Mouse (Mus musculus) CD4-positive, CD25-positive, alpha-beta regulatory T cell, adult 2 months (primary cell): ENCODE results near the gene B3gnt8.

Source experiments
- DNase-seq: peaks from one replicate; pipeline ENCODE4 v3.0.0-alpha.2; 2012; ENCODE audit warnings: low read depth, low spot score

Gene B3gnt8

DNA sequence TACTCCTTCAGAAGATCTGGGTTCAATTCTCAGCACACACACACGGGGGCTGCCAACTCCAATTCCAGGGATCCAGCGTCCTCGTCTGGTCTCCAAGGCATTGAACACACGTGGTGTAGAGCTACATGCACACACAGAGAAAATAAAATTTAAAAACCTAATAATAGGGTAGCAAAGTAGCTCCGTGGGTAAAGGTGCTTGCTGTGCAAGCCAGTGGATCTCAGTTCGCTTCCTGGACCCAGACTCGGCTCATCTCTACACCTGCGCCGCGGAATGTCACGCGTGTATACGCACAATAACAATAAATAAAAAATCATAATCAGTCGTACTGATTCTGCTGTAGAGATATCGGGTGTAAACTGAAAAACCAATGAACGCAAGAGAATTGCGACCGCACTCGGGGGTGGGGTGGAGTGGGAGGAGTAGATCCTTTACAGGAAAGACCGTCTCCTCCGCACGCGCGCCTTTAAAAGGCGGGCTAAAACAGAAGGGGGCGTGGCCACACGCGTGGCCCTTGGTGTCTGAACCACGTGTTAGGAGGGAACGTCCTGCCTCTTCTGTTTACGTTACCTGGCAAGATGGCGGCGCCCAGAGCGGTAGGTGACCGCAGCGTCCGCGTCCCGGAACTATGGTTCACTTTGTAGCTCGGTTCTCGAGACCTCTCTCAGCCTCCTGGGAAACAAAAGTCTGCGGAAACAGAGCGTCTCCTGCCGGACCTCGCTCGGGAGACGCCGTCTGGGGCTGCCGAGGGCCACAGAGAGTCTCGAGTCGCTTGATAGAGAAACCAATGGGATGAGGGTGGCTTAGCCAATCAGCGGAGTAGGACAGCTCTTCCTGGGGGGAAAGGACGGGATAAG is 7.4 kb upstream of the B3gnt8 start, which contains the start of gene Dmac2:
Gene Dmac2, plus strand, starts transcription at position 550 of the 857 bp plus-strand sequence.
- peak; percentile 97 for DNase-seq

DNA sequence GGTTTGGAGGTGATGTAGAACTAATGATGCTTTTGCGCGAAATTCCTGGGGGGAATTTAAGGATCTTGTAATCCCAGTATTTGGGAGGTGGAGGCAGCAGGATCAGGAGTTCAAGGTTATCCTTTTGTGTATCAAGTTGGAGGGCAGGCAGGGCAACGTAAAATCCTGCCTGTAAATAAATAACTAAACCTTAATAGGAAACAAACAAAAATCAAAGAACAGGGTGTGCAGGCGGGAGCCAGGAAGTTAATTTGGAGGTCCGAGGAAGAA is 6.8 kb upstream of the B3gnt8 start:
- no peak for DNase-seq

DNA sequence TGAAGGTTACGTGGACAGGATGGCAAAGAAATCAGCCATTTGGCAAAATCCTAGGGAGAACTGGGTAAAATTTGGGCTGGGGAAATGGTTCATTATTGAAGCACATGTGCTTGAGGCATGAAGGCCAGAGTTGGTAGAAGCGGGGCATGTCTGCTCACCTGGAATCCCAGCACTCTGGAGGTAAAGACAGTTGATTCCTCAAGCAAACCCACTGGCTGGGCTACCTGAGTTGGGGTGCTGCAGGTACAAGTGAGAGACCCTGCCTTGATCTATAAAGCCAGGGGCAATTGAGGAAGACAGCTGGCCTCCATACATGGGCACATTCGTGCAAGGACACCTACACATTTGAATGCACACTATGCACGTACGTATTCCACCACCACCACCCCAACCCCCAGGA is 6.4 kb upstream of the B3gnt8 start:
- DNase-seq = no peak

DNA sequence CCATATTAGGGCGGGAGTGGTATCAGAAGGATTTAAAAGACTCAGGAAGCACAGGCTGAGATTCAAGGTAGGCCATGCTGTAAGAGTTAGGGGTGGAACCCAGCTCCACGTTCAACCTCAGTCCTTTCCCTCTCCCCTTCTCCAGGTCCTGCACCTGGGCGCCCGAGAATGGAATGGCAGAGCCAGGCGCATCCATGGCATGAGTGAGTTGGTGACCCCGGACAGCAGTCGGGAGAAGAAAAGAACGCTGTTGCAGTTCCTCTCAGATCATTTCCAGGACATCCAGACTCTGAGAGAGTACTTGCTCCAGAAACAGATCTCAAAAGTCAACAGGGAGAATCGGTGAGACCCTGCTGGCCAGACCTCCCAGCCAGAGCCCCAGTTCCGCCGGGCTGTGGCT is 5.7 kb upstream of the B3gnt8 start:
- DNase-seq = no peak

DNA sequence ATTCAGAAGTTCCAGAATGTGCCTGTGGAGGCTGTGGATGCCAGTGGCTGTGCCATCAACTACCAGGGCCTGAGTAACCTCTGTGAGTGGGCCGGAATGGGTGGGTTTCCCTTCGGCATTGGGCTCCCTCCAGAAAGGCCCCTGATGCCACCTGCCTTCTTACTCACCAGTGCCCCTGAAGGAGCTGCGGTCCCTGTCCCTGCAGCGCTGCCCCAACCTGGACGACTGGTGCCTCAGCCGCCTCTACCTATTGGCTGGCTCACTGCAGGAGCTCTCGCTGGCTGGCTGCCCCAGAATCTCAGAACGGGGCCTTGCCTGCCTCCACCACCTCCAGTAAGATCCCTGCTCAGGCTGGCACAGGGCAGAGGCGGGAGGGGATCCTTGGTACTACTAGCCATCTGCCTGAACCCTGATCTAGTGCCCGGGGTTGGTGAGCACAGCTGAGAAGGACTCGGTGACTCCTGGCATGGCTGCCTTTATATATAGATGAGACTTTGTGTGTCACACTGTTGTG is 2.5 kb upstream of the B3gnt8 start:
- no peak for DNase-seq

DNA sequence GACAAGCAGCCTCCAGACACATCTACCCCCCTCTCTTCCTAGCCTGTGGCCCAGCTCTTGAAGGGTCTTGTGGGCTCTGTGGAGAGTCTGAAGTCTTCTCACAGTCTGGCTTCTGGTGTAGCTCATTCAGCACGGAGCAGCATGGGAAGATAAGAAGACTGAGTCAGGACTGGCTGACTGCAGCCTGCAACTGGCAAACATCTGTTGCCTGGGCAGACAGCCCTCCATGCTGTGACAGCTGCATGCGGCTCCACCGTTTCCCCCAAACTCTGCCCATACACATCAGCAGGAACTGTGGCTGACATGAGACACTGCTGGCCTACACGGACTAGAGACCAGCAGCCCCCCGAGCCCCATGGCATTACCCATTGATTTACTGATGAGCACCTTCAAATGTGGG is 1.6 kb upstream of the B3gnt8 start:
- no peak for DNase-seq

DNA sequence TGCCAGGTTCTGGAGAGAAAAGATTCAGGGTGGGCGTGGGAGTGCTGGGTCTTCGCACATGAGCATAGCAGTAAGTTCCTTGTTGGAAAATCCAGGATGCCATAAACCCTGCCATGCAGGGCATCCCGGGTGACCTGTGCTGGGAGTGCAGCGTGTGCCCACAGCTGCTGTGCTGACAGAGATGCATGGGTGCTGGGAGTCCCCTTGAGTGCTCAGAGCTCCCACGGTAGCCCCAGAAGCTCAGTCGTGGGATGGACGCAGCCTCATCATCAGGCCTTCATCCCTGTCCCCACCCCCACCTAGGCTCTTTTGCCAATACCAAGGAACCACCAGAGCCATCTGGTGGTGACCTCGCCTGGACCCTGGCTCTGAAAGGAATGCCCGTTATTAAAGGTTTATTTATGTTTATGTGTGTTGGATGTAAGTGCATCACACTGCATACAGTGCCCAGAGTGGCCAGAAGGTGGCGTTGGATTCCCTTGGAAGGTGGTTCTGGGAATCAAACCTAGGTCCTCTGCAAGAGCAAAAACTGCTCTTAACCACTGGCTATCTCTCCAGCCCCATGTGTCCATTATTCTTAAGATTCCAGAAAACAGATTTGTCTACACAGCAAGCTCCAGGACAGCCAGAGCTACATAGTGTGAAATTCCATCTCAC is 732 bp upstream of the B3gnt8 start:
- peak; percentile 57 for DNase-seq

DNA sequence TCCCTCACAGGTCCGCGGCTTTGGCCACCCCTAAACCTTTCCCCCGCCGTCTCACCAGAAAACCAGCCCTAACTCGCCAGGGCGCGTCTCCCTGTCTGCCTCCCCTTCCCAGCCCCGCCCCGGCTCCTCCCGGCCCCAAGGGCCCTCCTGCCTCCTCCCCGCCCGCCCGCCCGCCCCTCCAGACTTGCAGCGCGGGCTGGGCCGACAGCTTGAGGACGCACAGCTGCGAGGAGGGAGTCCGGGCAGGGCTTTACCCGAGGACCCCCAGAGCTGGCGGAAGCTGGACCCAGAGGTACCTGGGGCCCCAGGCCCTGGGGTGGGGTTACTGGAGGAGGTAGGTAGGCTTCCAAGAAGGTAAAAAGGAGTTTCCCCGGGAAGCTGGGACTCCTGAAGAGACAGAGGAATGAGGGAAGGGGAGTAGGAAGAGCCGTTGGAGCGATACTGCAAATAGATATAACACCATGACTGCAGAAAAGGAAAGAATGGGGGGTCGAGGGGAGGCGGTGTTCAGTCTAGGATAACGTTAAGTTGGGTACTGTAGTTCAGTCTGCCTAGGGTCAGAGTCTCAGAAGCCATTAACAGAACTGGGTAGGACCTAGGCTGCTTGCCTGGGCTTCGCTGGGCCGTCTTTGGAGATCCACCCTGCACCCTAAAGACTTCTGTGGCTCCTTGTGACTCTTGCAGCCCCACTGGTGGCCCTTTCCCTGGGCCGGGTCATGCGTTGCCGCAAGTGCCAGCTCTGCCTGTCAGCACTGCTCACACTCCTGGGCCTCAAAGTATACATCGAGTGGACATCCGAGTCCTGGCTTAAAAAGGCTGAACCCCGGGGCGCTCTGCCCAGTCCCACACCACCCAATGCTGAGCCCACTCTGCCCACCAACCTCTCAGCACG is 1.2 kb downstream of the B3gnt8 start:
- DNase-seq = peak; percentile 33

DNA sequence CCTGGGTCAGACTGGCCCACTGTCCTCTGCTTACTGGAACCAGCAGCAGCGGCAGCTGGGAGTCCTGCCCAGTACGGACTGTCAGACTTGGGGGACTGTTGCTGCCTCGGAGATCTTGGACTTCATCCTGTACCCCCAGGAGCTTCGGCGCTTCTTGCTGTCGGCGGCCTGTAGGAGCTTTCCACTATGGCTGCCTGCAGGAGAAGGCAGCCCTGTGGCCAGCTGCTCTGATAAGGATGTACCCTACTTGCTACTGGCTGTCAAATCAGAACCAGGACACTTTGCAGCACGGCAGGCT is 1.8 kb downstream of the B3gnt8 start:
- DNase-seq = no peak

DNA sequence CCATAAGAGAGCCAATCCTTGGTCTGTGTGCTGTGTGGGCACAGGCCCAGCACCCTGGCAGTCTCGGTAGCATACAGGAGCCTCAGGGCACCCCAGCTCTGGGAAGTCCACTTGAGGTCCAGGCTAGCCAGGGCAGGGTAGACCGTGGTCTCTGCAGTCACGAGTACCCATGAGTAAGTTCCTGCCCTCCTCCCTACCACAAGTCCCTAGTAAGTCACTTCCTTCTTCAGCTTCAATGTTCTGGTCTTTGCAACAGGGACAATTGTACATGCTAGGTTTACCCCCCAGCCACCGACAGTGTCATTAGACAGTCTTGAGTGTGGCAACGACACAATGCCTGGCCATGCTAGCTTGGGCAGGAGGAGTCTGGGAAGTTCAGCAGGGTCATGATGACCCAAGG is 6.2 kb downstream of the B3gnt8 start:
- DNase-seq = no peak

DNA sequence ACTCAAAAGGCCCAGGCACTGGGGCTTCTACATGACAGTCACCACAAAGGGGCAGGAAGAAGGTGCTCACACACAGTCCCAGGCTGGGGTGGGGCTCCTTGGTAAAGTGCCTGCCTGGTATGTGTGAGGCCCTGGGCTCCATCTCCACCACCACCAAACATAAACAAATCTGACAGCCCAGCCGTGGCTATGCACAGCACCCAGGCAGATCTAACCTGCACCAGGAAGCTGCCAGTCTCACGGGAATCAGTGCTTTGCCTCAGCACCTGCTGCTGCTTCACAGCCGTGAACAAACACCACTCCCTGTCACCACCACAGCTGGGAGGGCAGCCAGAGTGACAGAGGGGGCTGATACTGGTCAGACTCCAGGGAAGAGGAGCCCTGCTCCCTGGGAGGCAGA is 9.9 kb downstream of the B3gnt8 start:
- DNase-seq = no peak

DNA sequence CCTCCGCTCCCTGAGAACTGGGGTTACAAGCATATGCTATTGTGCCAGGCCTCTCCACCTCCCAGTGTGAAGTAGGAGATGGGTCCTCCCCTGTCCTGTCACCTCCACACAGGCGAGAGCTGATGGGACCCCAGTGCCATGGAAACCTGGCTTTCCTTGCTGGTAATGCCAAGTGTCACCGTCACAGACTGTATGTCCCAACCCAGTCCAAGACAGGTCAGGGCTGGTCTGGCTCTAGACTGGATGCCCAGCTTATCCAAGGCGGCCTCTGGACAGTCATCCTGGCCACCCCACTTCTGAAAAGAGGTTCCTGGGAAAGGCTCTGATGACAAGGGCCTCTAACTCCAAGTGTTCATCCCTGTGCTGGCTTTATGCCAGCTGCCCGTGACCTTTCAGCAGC is 10.6 kb downstream of the B3gnt8 start:
- DNase-seq = no peak

DNA sequence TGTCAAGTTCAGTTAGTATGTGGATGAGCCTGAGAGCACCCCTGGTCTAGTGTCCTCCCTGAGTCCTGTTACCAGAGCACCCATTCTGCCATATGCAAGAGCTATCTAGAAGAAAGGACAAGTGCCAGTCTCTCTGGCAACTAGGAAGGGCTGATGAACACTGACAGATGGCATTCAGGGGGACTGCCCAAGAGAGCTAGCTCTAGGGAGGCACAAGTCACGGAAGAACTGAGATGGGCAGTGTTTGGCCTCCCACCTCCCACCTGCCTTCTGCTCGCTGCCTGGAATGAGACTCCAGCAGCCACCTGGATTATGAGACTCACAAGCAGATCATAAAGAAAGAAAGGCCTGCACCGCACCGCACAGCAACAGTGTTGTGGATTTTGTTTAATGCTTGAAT is 13.3 kb downstream of the B3gnt8 start:
- DNase-seq = no peak

DNA sequence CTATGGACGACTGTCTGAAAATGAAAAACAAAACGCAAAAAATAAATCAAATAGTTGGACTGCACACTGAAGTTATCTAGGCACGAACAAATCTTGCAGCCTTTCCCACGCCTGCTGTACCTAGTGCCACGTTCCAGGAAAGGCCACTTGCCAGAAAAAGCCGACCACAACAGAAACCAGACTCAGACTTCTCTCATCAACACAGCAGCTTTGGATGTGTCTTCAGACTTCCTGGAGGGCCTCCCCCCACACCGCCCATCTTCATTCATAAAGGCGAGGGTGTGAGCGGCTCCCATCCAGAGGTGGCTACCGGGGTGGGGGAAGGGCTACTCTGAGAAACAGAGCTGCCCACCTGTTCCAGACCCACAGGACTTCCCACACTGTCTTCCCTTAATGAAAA is 17.7 kb downstream of the B3gnt8 start:
- DNase-seq = peak; percentile 36

DNA sequence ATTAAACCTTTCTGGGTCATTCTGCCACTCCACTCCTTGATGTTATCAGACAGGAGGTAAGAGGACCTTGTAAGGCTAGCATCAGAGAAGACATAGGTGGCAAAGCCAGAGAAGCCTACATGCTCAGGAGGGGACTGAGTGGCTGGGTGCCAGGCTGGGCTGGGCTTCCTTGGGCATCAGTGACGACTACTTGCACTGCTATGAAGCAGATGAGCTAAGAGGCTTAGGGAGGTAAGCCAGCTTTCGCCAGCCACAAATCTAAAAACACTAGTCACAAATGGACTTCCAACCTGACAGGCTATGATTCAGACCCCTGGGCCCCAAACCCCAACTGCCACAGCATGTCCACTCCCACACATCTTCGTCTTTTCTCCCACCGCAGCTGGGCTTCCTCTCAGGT is 18.2 kb downstream of the B3gnt8 start:
- no peak for DNase-seq

DNA sequence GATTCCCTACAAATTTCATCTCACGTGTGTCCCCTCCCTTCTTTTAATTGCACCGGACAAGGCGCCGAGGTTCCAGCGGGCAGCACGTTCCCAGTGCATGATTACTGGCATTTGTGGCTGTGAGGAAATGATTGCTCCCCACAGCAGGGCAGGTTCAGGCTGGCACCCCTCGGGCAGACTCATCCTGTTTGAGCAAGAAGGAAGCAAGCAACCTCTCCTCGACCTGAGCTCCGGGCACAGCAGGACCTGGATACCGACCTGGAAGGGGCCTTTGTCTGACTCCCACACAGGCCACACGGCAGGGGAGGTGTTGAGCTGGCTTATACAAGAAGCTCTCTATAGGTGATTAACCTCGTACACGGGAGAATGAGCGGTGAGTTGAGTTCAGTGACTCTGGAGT is 18.6 kb downstream of the B3gnt8 start:
- DNase-seq = no peak

DNA sequence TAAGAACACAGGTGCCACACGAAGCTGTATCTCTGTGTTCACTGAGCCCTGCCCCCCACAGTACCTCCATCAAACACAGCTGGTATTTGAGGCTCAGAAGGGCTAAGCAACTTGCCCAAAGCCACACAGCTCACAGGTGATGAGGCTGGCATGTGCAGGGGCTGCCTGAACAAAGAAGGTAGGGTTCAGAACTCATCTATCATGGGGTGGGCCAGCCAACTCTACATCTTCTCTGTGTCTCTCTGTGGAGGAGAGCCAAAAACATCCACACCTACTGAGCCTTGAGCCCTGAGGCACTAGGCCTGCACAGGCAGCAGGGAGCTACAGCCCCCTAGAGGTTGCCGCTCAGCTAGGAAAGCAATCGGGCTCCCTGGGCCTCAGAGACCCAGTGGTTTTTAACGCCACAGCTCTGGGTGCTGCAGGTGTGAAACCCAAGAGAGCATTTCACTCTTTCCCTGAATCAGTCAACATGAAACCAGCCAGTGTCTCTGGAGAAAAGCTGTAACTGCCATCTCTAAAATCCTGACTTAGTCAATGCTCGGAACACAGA is 21.2 kb downstream of the B3gnt8 start:
- DNase-seq = peak; percentile 66

DNA sequence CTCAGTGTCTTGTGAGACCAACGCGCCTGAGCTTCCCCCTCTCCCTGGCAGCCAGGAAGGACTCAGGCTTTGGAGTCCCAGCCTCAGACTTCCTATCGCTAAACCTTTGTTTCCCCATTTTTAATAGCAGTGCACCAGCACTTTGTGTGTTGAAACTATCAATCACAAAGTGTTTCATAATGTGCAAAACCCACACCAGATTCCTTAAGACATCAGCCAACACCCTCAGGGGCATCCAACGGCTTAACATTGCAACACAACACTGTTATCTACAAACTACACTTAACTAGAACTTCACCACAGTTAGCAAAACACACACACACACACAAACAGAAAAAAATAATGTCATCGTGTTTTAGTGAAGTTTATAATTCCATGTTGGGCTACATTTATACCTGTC is 23.4 kb downstream of the B3gnt8 start:
- DNase-seq = no peak

DNA sequence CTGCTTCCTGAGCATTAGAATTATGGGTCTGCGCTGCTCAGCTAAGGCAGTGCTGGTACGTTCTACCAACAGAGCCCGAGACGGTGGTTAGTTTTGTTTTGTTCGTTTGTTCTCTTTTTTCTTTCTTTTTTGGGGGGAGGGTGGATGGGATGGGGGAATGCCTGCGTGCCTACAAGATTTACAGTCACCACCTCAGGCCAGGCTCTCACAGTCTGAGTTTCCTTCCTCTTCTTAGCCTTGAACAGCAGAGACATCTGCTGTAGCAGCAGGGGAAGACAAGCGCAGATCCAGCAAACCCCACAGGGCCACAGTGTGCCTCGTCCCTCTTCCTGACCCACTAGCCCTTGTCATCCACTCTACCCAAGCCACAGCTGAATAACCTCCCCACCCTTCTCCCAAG is 24.8 kb downstream of the B3gnt8 start:
- DNase-seq = peak; percentile 15

DNA sequence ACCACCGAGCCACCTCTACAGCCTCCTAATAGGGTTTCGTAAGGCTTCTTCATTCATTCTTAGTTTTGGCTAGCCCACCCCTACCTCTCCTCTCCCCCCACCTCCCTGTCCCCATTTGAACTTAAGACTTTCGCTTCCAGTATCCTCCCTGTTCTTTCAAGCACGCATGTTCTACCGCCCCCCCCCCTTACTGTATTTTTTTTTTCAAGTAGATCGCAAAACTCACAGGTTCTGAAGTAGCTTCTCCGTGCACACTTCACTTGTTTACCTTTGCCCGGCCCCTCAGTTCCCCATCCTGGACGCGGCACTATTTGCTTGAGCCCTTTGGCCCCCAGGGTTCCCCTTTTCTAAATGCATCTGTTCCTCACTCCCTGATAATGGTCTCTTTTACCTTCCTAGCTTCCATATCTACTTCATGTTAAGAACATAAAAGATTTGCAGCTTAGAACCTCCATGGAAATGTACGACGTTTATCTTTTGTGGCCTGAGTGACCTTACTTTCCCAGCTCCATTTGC is 25.8 kb downstream of the B3gnt8 start:
- DNase-seq = no peak

DNA sequence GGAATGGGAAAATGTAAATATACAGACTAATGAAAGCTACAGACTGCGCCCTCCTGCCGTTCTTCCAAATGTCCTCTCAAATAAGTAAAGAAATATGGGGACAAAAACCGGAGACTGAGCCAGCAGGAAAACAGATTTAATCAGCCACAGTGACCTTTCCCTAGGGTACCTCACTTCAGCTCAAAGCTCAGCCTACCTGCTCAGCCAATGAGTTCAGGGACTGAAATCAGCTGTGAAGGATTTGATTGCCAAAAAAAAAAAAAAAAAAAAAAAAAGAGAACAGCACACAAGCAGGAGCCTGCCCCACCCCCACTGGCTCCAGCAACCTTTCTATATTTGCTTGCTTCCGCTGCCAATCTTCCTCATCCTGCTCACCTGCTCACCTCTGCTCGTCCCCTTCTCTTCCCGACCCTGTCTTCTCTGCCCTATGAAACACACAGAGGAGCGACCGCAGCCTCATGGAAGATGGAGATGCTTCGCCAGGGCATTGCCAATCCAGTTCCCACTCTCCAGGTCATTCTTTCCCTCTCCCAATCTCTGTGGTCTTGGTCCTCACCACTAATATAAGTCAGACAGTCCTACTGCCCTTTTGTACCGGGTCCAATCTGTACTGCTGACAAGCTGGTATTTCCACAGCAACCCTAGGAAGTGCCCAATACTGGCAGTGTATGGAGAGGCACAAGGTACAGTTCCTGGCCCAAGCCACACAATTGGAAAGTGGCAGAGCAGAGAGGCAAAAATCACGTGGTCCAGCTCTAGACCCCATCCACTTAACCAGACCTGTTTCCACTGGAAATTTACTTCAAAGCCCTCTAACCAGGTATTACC is 29.4 kb downstream of the B3gnt8 start:
- no peak for DNase-seq
